Mouse (Mus musculus) ES-E14 (cell line): ENCODE measurements around the gene Csrnp1. TPM values are rescaled to one million over a fixed set of nuclear protein-coding genes. Genes with fewer than 3 reads are reported as not detected.

Experiments used
- DNase-seq: peaks from one replicate; pipeline ENCODE4 v3.0.0-alpha.2; 2013; ENCODE audit warnings: low read depth, low spot score
- H3K27ac ChIP-seq: 2 replicates; pipeline ENCODE4 v1.5.1; 2012; ENCODE audit warnings: low read depth, mild to moderate bottlenecking, low read length, moderate library complexity, mixed read lengths; ENCODE audit not compliant: poor library complexity, insufficient read depth, severe bottlenecking
- H3K36me3 ChIP-seq: 2 replicates; pipeline ENCODE4 v1.6.1; 2012; ENCODE audit warnings: mild to moderate bottlenecking, low read length, moderate library complexity, mixed read lengths; ENCODE audit not compliant: control insufficient read depth, poor library complexity, insufficient read depth, severe bottlenecking
- H3K4me1 ChIP-seq, 2 experiments: fragments of 150-350 bp in 1 of 2; sonication (generic) in 1 of 2; 2 replicates each; pipeline ENCODE4 v1.6.1; 2012; ENCODE audit warnings: low read length in 2 of 2, mild to moderate bottlenecking in 1 of 2, mixed read lengths in 1 of 2; ENCODE audit not compliant: control insufficient read depth in 2 of 2, insufficient read depth in 2 of 2, poor library complexity in 1 of 2
- H3K4me3 ChIP-seq, 2 experiments: fragments of 150-350 bp in 1 of 2; sonication (generic) in 1 of 2; 2 replicates each; pipeline ENCODE4 v1.5.1; 2012; ENCODE audit warnings: low read length in 2 of 2, low read depth in 1 of 2, mild to moderate bottlenecking in 1 of 2, mixed read lengths in 1 of 2; ENCODE audit not compliant: insufficient read depth in 1 of 2, poor library complexity in 1 of 2, severe bottlenecking in 1 of 2
- H3K9ac ChIP-seq: 2 replicates; pipeline ENCODE4 v1.6.1; 2012; ENCODE audit warnings: low read depth, mild to moderate bottlenecking, low read length, mixed read lengths; ENCODE audit not compliant: poor library complexity, insufficient read depth, severe bottlenecking
- H3K9me3 ChIP-seq: fragments of 150-350 bp; sonication (generic); 2 replicates; pipeline ENCODE4 v1.6.1; 2012; ENCODE audit warnings: low read depth, mild to moderate bottlenecking, low read length; ENCODE audit not compliant: control insufficient read depth, insufficient read depth
- CHD2 ChIP-seq: IDR thresholded peaks from 2 replicates; pipeline ENCODE4 v1.6.1; 2014; ENCODE audit warnings: mild to moderate bottlenecking, low read depth, low read length, inconsistent platforms
- HCFC1 ChIP-seq: IDR thresholded peaks from 2 replicates; pipeline ENCODE4 v1.6.1; 2012; ENCODE audit warnings: low read length, inconsistent platforms, borderline replicate concordance; ENCODE audit not compliant: insufficient read depth
- MAFK ChIP-seq: IDR thresholded peaks from 2 replicates; pipeline ENCODE4 v1.6.1; 2014; ENCODE audit warnings: mild to moderate bottlenecking, low read depth, low read length, inconsistent platforms; ENCODE audit not compliant: insufficient read depth
- ZC3H11A ChIP-seq: IDR thresholded peaks from 2 replicates; pipeline ENCODE4 v1.6.1; 2012; ENCODE audit warnings: low read depth, mild to moderate bottlenecking, inconsistent platforms, low read length, borderline replicate concordance
- ZNF384 ChIP-seq: IDR thresholded peaks from 2 replicates; pipeline ENCODE4 v1.6.1; 2012; ENCODE audit warnings: low read depth, low read length, inconsistent platforms
- in situ Hi-C, 2 experiments: fragments of 600-800 bp; cut with MboI; formaldehyde crosslinking; loops; one replicate each; pipeline ENCODE4 v1.15.1; 2025; ENCODE audit warnings: low sequenced_read_pairs in 2 of 2, inconsistent platforms in 1 of 2; ENCODE audit not compliant: unreplicated experiment in 2 of 2
- total RNA-seq: library from RNA; depleted of rRNA; stranded (reverse); fragments of 300-350 nt; gene quantifications from 2 replicates; pipeline ENCODE4 v1.2.3, GENCODE M21; 2012

The Csrnp1 gene
- total RNA-seq, 1 experiment, result 57.8 TPM

DNA sequence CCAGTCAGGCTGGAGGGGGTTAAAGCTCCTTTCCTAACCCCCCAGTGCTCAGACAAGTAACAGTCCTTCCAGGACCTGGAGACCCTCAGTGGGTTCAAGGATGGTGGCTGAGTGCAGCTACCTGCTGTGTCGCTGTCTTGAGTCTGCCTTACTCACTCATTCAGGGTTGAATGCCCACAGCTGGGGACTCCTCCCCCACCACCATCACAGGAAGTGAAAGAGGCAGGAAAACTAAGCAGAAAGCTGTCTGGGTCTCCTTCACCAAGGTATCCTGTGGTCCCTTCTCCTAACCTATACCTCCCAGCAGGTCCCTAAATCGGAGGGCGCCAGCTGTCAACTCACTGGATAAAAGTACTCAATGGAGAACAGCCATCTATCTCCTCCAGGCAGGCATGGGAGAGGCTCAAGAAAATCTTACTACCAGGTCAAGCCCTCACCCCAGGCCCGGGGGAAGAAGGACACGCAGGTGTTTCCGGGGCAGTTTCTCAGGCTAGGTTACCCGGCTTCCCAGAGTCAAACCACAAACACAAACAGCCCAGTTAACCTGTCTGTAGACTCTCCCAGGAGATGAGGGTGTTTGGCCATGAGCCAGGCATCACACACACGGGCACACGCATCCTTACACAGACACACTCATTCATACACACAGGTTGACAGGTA is 6.2 kb downstream of the Csrnp1 start:
- H3K36me3 ChIP-seq, result peaks cover 20% of the 10 kb centered on the region
- peak overlapping the region; percentile 78; the same call in 1 of the 2 replicates for H3K27ac ChIP-seq
- TF ChIP-seq ZNF384 (no peak), CHD2 (no peak), MAFK (no peak), HCFC1 (no peak), ZC3H11A (no peak)
- no peak for DNase-seq
- peak overlapping the region; percentile 28; the same call in 1 of the 2 replicates for H3K9ac ChIP-seq
- no peaks in the 10 kb centered on the region for H3K9me3 ChIP-seq
- in situ Hi-C loops, result no loop called here
- no peak overlapping the region for H3K4me3 ChIP-seq
- peaks cover 8 to 50% of the 10 kb centered on the region in 2 experiments for H3K4me1 ChIP-seq

GRCm38 (mm10) chr9:119977557-119978060 is 6.8 kb downstream of the Csrnp1 start:
- peaks cover 8 to 48% of the 10 kb centered on the region in 2 experiments for H3K4me1 ChIP-seq
- in situ Hi-C loops, result no loop called here
- H3K4me3 ChIP-seq, result no peak overlapping the region; a peak in 1 of 4 replicates
- H3K9ac ChIP-seq, result peak overlapping the region; percentile 26; the same call in 1 of the 2 replicates
- TF ChIP-seq HCFC1 (no peak), ZNF384 (no peak), MAFK (no peak), ZC3H11A (no peak), CHD2 (no peak)
- H3K9me3 ChIP-seq, result no peaks in the 10 kb centered on the region
- peaks cover 27% of the 10 kb centered on the region for H3K36me3 ChIP-seq
- H3K27ac ChIP-seq, result peak overlapping the region; percentile 78; the same call in 1 of the 2 replicates
- no peak for DNase-seq

GRCm38 (mm10) chr9:119976704-119977556 is 7.5 kb downstream of the Csrnp1 start:
- H3K9ac ChIP-seq, result peak overlapping the region; percentile 70; the same call in 1 of the 2 replicates

GRCm38 (mm10) chr9:119975286-119975685 is 9.2 kb downstream of the Csrnp1 start:
- H3K9me3 ChIP-seq, result no peaks in the 10 kb centered on the region
- no peak overlapping the region for H3K4me3 ChIP-seq
- peaks cover 2 to 40% of the 10 kb centered on the region in 2 experiments for H3K4me1 ChIP-seq
- no peak for DNase-seq
- no peak overlapping the region for H3K27ac ChIP-seq
- in situ Hi-C loops, result no loop called here
- no peak overlapping the region for H3K9ac ChIP-seq
- TF ChIP-seq CHD2, result no peak
- no peak for TF ChIP-seq HCFC1
- no peak for TF ChIP-seq MAFK
- TF ChIP-seq ZNF384, result no peak
- TF ChIP-seq ZC3H11A, result no peak
- H3K36me3 ChIP-seq, result peaks cover 44% of the 10 kb centered on the region

More at GRCm38 (mm10) chr9:119976704-119977556, 7.5 kb downstream of the Csrnp1 start:
- Histone ChIP-seq H3K4me3 (peak overlapping the region; percentile 37 to 50), H3K36me3 (peaks cover 34% of the 10 kb centered on the region), H3K4me1 (peaks cover 6 to 42% of the 10 kb centered on the region in 2 experiments), H3K9me3 (no peaks in the 10 kb centered on the region), H3K27ac (peak overlapping the region; percentile 78)
- in situ Hi-C loops, result no loop called here
- no peak for DNase-seq
- TF ChIP-seq HCFC1 (no peak), MAFK (no peak), ZC3H11A (no peak), ZNF384 (no peak), CHD2 (no peak)
